Mouse (Mus musculus): ENCODE results near the gene Cfap58.

DNA sequence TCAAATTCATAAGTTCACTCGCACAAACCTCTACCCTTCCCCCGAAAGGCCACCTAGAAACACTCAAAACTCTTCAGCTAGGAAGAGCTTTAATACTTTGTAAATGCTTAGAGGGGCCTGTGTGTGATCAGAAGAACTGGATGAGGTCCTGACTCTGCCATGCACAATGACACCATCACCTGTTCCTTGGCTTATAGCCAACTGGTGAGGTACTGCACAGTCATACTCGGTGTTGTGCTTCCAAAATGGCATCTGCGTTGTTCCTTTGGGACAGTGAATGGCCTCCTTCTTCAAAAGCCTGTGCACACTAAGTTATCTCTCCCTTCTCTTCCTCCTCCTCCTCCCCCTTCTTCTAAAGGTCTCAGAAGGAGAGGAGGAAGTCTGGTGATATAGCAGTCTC is 26.7 kb upstream of the Cfap58 start:
- TF ChIP-seq CTCF (IDR thresholded peaks at IDR 0.05; ENCODE audit: low read depth): no peak
- TF ChIP-seq EP300 (IDR thresholded peaks at IDR 0.05; ENCODE audit: low read depth): no peak
